Mouse (Mus musculus): ENCODE data around the gene Abl1.

GRCm38 (mm10) chr2:31810444-31810843, 122.3 kb downstream of the Abl1 start, which contains the start of gene Qrfp:
- no peak for TF ChIP-seq POLR2A (IDR thresholded peaks at IDR 0.05; ENCODE audit: borderline replicate concordance, low read depth, low read length)
- no peak for TF ChIP-seq CTCF (IDR thresholded peaks at IDR 0.05; ENCODE audit: low read depth, low read length)
